ENCODE assay signal across 16 mouse cellular contexts in genomic region chr3:28723534-28723933, GRCm38 (mm10). TPM values are rescaled to one million over a fixed set of nuclear protein-coding genes. Genes with fewer than 3 reads are reported as not detected.
DNase-seq lines count a peak whose midpoint lies in the region; ATAC-seq and TF ChIP-seq lines count a peak whose summit lies in the region.
"Had no signal": no experiment of that assay in that cellular context is flagged by ENCODE, and none has a peak within 500 bp of the region (broad histone marks: within the 10 kb centered on the region; RNA-seq: fewer than 3 reads in every experiment).

No protein-coding gene starts in this region.

- intact Hi-C loops in left cerebral cortex, adult 2 months (cut with DNase I): no loop called here

- peak; percentile 21 for DNase-seq in embryo, embryonic 11 days
- no peak for DNase-seq in embryo, embryonic 9.5 days (ENCODE audit: extremely low spot score)
- no peak for DNase-seq in left cerebral cortex, adult 2 months (ENCODE audit: extremely low spot score in 1 of 2, low spot score in 2 of 2)
- DNase-seq in left cerebral cortex, adult 8-10 months (ENCODE audit: low spot score in 2 of 2): no peak
- peak; percentile 27 for DNase-seq in 416B (ENCODE audit: low read depth)
- no peak for DNase-seq in adrenal gland, postnatal 25 days
- DNase-seq: cerebellum, adult 8-10 months; kidney, postnatal 10 days; left cerebral cortex, postnatal 4 days; lung, postnatal 10 days had no signal

- peak; percentile 7; the same call in 1 of the 2 replicates for TF ChIP-seq CTCF in left cerebral cortex, adult 2 months (IDR thresholded peaks at IDR 0.05)

- no peak overlapping the region for H3K27ac ChIP-seq in left cerebral cortex, adult 2 months
- H3K27ac ChIP-seq: embryonic facial prominence, embryonic 12.5 days; forebrain, embryonic 10.5 days had no signal

- no peak overlapping the region for H3K4me3 ChIP-seq in left cerebral cortex, adult 2 months
- H3K4me3 ChIP-seq: embryonic facial prominence, embryonic 12.5 days; forebrain, embryonic 10.5 days had no signal

- 0 out of 2 replicates have a peak, but pooled peaks have one; percentile 32 for ATAC-seq in common myeloid progenitor, adult 5-6 weeks (replicated peaks; ENCODE audit: low read depth, poor library complexity, severe bottlenecking)
- ATAC-seq in frontal cortex, adult (ENCODE audit: low TSS enrichment): no peak

RNA-seq across cellular contexts. Expression of gene Slc2a2, which starts 25.8 kb away (rescaled TPM):
- total RNA-seq in left cerebral cortex, adult 2 months (2021): not detected
- total RNA-seq in left cerebral cortex, adult 8-10 months (2022): not detected
- total RNA-seq in common myeloid progenitor, adult 5-6 weeks (2017): not detected in 2 replicates
- 2.0 TPM in 1 of 2 replicates, not detected in the other for total RNA-seq in adrenal gland, postnatal 25 days (2021)
- total RNA-seq: heart, postnatal 25 days; layer of hippocampus, postnatal 14 days; left cerebral cortex, postnatal 4 days had no signal

RNA-seq across cellular contexts. Expression of gene Eif5a2, which starts 57.5 kb away (rescaled TPM):
- total RNA-seq in left cerebral cortex, adult 2 months (2021): 10 to 100 TPM; 32.8 to 36.7 TPM
- total RNA-seq in left cerebral cortex, adult 8-10 months (2022): 10 to 100 TPM; 34.7 to 41.4 (median 39.1) TPM
- 4.2 and 6.0 TPM in 2 replicates for total RNA-seq in common myeloid progenitor, adult 5-6 weeks (2017)
- 1.8 and 2.3 TPM in 2 replicates for total RNA-seq in adrenal gland, postnatal 25 days (2021)

Comparison
In these comparisons a context has a peak if more than half of its experiments do, and no peak if none do; other contexts are left out.
1. DNase-seq: peak in embryo, embryonic 11 days (single experiment) and 416B (single experiment); none in embryo, embryonic 9.5 days (single experiment), left cerebral cortex, adult 2 months (0 of 2), left cerebral cortex, adult 8-10 months (0 of 2) and adrenal gland, postnatal 25 days (single experiment).